14 mouse cellular contexts compared by ENCODE assay signal in genomic region chr6:35271094-35271855, GRCm38 (mm10). TPM values are rescaled to one million over a fixed set of nuclear protein-coding genes. Genes with fewer than 3 reads are reported as not detected.
DNase-seq lines count a peak whose midpoint lies in the region; ATAC-seq and TF ChIP-seq lines count a peak whose summit lies in the region.
"Had no signal": no experiment of that assay in that cellular context is flagged by ENCODE, and none has a peak within 500 bp of the region (broad histone marks: within the 10 kb centered on the region; RNA-seq: fewer than 3 reads in every experiment).

No protein-coding gene starts in this region.

- no peaks in the 10 kb centered on the region for H3K4me1 ChIP-seq in forebrain, embryonic 14.5 days (ENCODE audit: control insufficient read depth, insufficient read depth, low read length)
- H3K4me1 ChIP-seq in forebrain, embryonic 11.5 days (replicated peaks; ENCODE audit: control insufficient read depth, insufficient read depth, low read length), result no peaks in the 10 kb centered on the region
- no peaks in the 10 kb centered on the region; the same call in 1 of the 2 replicates for H3K4me1 ChIP-seq in lung, adult 2 months (ENCODE audit: control insufficient read depth, insufficient read depth, low read length)
- H3K4me1 ChIP-seq in forebrain, postnatal 0 days (ENCODE audit: insufficient read depth), result no peaks in the 10 kb centered on the region
- H3K4me1 ChIP-seq: lung, embryonic 15.5 days had no signal

- no peak for TF ChIP-seq POLR2A in lung, adult 2 months (IDR thresholded peaks at IDR 0.05; ENCODE audit: borderline replicate concordance, extremely low read depth, low read depth, low read length)
- TF ChIP-seq POLR2A in brain, embryonic 14.5 days (IDR thresholded peaks at IDR 0.05; ENCODE audit: borderline replicate concordance, extremely low read depth, insufficient read depth, insufficient read length, poor library complexity, severe bottlenecking), result no peak

- no peak for TF ChIP-seq CTCF in lung, adult 2 months (IDR thresholded peaks at IDR 0.05; ENCODE audit: insufficient read depth, low read length)
- no peak for TF ChIP-seq CTCF in brain, embryonic 14.5 days (IDR thresholded peaks at IDR 0.05; ENCODE audit: borderline replicate concordance, extremely low read depth, insufficient read depth, insufficient read length)
- TF ChIP-seq CTCF in forebrain, postnatal 0 days (IDR thresholded peaks at IDR 0.05; ENCODE audit: low read depth), result no peak

- no peak overlapping the region for H3K4me3 ChIP-seq in forebrain, embryonic 14.5 days (ENCODE audit: low read depth, low read length)
- H3K4me3 ChIP-seq in forebrain, embryonic 11.5 days (ENCODE audit: low read depth, low read length), result no peak overlapping the region
- H3K4me3 ChIP-seq in lung, adult 2 months (replicated peaks; ENCODE audit: extremely low read depth, low read depth, low read length), result no peak overlapping the region
- H3K4me3 ChIP-seq in forebrain, postnatal 0 days (ENCODE audit: low read depth, low read length), result no peak overlapping the region
- H3K4me3 ChIP-seq: erythroblast, embryonic 14.5 days; lung, embryonic 15.5 days had no signal

- peak; percentile 28 for DNase-seq in forebrain, embryonic 14.5 days (ENCODE audit: low spot score)
- DNase-seq in forebrain, embryonic 11.5 days (ENCODE audit: low spot score), result no peak
- peak; percentile 40 for DNase-seq in lung, postnatal 14 days
- no peak for DNase-seq in lung, adult 2 months
- DNase-seq in brain, embryonic 14.5 days (ENCODE audit: low read depth), result peak; percentile 49
- DNase-seq in forebrain, postnatal 0 days, result peak; percentile 19
- DNase-seq in spleen, postnatal 10 days (ENCODE audit: low spot score in 2 of 2), result no peak
- no peak for DNase-seq in heart, adult 11 months
- DNase-seq: gastrocnemius, postnatal 10 days; heart, postnatal 14 days; thymus, adult 18-20 months had no signal

- H3K9ac ChIP-seq in forebrain, embryonic 14.5 days (ENCODE audit: low read length), result no peak overlapping the region
- no peak overlapping the region for H3K9ac ChIP-seq in forebrain, embryonic 11.5 days (ENCODE audit: low read length)
- H3K9ac ChIP-seq in forebrain, postnatal 0 days, result no peak overlapping the region
- H3K9ac ChIP-seq: lung, embryonic 15.5 days had no signal

- no peaks in the 10 kb centered on the region for H3K36me3 ChIP-seq in forebrain, embryonic 14.5 days (ENCODE audit: control insufficient read depth, insufficient read depth, low read length)
- H3K36me3 ChIP-seq in forebrain, embryonic 11.5 days (ENCODE audit: control insufficient read depth, insufficient read depth, low read length), result no peaks in the 10 kb centered on the region
- H3K36me3 ChIP-seq in forebrain, postnatal 0 days (ENCODE audit: insufficient read depth), result no peaks in the 10 kb centered on the region
- H3K36me3 ChIP-seq: lung, embryonic 15.5 days had no signal

- no peaks in the 10 kb centered on the region for H3K9me3 ChIP-seq in forebrain, embryonic 14.5 days (replicated peaks; ENCODE audit: control insufficient read depth, low read length)
- H3K9me3 ChIP-seq in forebrain, embryonic 11.5 days (ENCODE audit: control insufficient read depth, low read length), result no peaks in the 10 kb centered on the region
- no peaks in the 10 kb centered on the region for H3K9me3 ChIP-seq in forebrain, postnatal 0 days (ENCODE audit: low read length)
- H3K9me3 ChIP-seq: lung, embryonic 15.5 days had no signal

- H3K27ac ChIP-seq in forebrain, embryonic 14.5 days (ENCODE audit: low read depth, low read length), result no peak overlapping the region
- H3K27ac ChIP-seq in forebrain, embryonic 11.5 days (ENCODE audit: low read depth, low read length), result no peak overlapping the region
- H3K27ac ChIP-seq in forebrain, postnatal 0 days (ENCODE audit: low read depth, low read length), result no peak overlapping the region
- H3K27ac ChIP-seq: lung, embryonic 15.5 days had no signal

- no peaks in the 10 kb centered on the region for H3K27me3 ChIP-seq in forebrain, embryonic 14.5 days (replicated peaks; ENCODE audit: control insufficient read depth, insufficient read depth, low read length)
- no peaks in the 10 kb centered on the region for H3K27me3 ChIP-seq in forebrain, embryonic 11.5 days (ENCODE audit: control insufficient read depth, insufficient read depth, low read length)
- H3K27me3 ChIP-seq in forebrain, postnatal 0 days (ENCODE audit: insufficient read depth, low read length), result no peaks in the 10 kb centered on the region
- H3K27me3 ChIP-seq: lung, embryonic 15.5 days had no signal

- 82% methylated on average over 12 of the region's 12 CpGs for WGBS in forebrain, embryonic 14.5 days
- 92% methylated on average over 12 of the region's 12 CpGs for WGBS in forebrain, embryonic 11.5 days
- 60% methylated on average over 12 of the region's 12 CpGs for whole genome bisulfite sequencing in lung, adult 2 months
- 61% methylated on average over 12 of the region's 12 CpGs for WGBS in forebrain, postnatal 0 days

- H3K4me2 ChIP-seq in forebrain, embryonic 14.5 days (ENCODE audit: low read length), result no peak overlapping the region
- H3K4me2 ChIP-seq in forebrain, embryonic 11.5 days (ENCODE audit: low read depth, low read length, severe bottlenecking), result no peak overlapping the region
- H3K4me2 ChIP-seq in forebrain, postnatal 0 days (ENCODE audit: low read depth), result no peak overlapping the region
- H3K4me2 ChIP-seq: lung, embryonic 15.5 days had no signal

- ATAC-seq in forebrain, embryonic 14.5 days, result no peak
- ATAC-seq in forebrain, embryonic 11.5 days (replicated peaks; ENCODE audit: low FRiP score), result no peak
- no peak for ATAC-seq in forebrain, postnatal 0 days

RNA-seq across cellular contexts. Expression of gene Slc13a4, which starts 36.7 kb away (rescaled TPM):
- 2.7 and 4.6 TPM in 2 replicates for polyA plus RNA-seq in forebrain, embryonic 14.5 days (2014; fragmentation: Nextera tagmentation; extraction: Ambion mirVana)
- polyA plus RNA-seq in forebrain, embryonic 11.5 days (2014; fragmentation: Nextera tagmentation; extraction: Ambion mirVana), result 0.15 and 0.32 TPM in 2 replicates
- 4.0 and 5.7 TPM in 2 replicates for polyA plus RNA-seq in lung, adult 2 months (2012; rRNA removed)
- polyA plus RNA-seq in brain, embryonic 14.5 days (2012; rRNA removed), result 2.1 and 3.8 TPM in 2 replicates
- total RNA-seq in forebrain, postnatal 0 days (2014; rRNA removed), result 11.2 and 17.8 TPM in 2 replicates
- 13.3 and 14.3 TPM in 2 replicates for polyA plus RNA-seq in forebrain, postnatal 0 days (2015; fragmentation: Nextera tagmentation; extraction: Ambion mirVana)
- polyA plus RNA-seq: erythroblast, embryonic 14.5 days had no signal

RNA-seq across cellular contexts. Expression of gene Fam180a, which starts 54.7 kb away (rescaled TPM):
- 0.66 and 1.5 TPM in 2 replicates for polyA plus RNA-seq in forebrain, embryonic 14.5 days (2014; fragmentation: Nextera tagmentation; extraction: Ambion mirVana)
- not detected in 2 replicates for polyA plus RNA-seq in forebrain, embryonic 11.5 days (2014; fragmentation: Nextera tagmentation; extraction: Ambion mirVana)
- polyA plus RNA-seq in lung, adult 2 months (2012; rRNA removed), result 0.59 and 1.5 TPM in 2 replicates
- 0.11 and 0.16 TPM in 2 replicates for polyA plus RNA-seq in brain, embryonic 14.5 days (2012; rRNA removed)
- total RNA-seq in forebrain, postnatal 0 days (2014; rRNA removed), result 0.86 and 2.4 TPM in 2 replicates
- polyA plus RNA-seq in forebrain, postnatal 0 days (2015; fragmentation: Nextera tagmentation; extraction: Ambion mirVana), result 3.0 and 4.7 TPM in 2 replicates
- polyA plus RNA-seq: erythroblast, embryonic 14.5 days; kidney, embryonic 14.5 days had no signal

Comparison
In these comparisons a context has a peak if more than half of its experiments do, and no peak if none do; other contexts are left out.
1. DNase-seq: peak in forebrain, embryonic 14.5 days (single experiment), lung, postnatal 14 days (single experiment), brain, embryonic 14.5 days (single experiment) and forebrain, postnatal 0 days (single experiment); none in forebrain, embryonic 11.5 days (single experiment), lung, adult 2 months (single experiment), spleen, postnatal 10 days (0 of 2) and heart, adult 11 months (single experiment).